Mouse (Mus musculus): ENCODE measurements around the gene Dnah11. TPM values are rescaled to one million over a fixed set of nuclear protein-coding genes. Genes with fewer than 3 reads are reported as not detected.

The Dnah11 gene
- polyA plus RNA-seq, 1 experiment from 2014 or later, result 0.74 TPM

DNA sequence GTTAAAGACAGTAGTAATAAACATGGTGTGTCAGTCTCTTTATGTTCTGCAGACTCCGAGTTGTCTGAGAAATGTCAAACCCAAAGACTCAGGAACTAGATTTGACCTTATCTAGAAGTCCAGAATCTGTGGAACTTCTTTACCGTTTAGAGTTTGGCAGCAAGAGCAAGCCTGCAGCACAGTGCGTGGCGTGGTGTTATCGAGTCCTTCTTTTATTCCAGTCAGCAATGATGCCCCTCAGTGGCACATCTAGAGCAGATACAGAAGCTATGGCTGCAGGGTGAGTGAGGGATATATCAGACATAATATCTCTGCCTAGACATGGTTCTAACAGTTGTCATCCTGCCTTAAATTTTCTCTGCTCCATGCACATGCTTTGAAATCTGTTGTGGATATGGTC, 336.2 kb downstream of the Dnah11 start:
- ATAC-seq (ENCODE audit: low FRiP score) (no peak), DNase-seq (ENCODE audit: low spot score) (no peak)
- H3K4me2 ChIP-seq (replicated peaks), result no peak overlapping the region
- 90% methylated on average over 5 of the region's 5 CpGs for WGBS
- no peaks in the 10 kb centered on the region for H3K9me3 ChIP-seq (ENCODE audit: control insufficient read depth, low read length)
- H3K4me3 ChIP-seq (replicated peaks; ENCODE audit: low read length), result no peak overlapping the region
- no peaks in the 10 kb centered on the region for H3K36me3 ChIP-seq (replicated peaks; ENCODE audit: control insufficient read depth, insufficient read depth)
- no peaks in the 10 kb centered on the region for H3K27me3 ChIP-seq (ENCODE audit: control insufficient read depth, insufficient read depth, low read length)
- no peak overlapping the region for H3K27ac ChIP-seq
- H3K4me1 ChIP-seq (replicated peaks; ENCODE audit: control insufficient read depth, insufficient read depth, low read length), result no peaks in the 10 kb centered on the region
- no peak overlapping the region for H3K9ac ChIP-seq

DNA sequence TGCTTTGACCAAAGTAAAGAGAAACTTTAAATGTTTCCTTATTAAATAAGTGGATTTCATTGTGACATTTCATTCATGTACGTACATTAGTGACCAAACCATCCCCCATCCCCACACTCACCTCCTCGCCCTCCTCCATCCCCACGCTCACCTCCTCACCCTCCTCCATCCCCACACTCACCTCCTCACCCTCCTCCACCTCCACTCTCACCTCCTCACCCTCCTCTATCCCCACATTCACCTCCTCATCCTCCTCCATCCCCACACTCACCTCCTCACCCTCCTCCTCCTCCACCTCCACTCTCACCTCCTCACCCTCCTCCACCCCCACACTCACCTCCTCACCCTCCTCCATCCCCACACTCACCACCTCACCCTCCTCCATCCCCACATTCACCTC, 337.6 kb downstream of the Dnah11 start:
- H3K9me3 ChIP-seq (ENCODE audit: control insufficient read depth, low read length), result no peaks in the 10 kb centered on the region
- H3K4me3 ChIP-seq (replicated peaks; ENCODE audit: low read length), result no peak overlapping the region
- no peak overlapping the region for H3K9ac ChIP-seq
- no peak overlapping the region for H3K27ac ChIP-seq
- H3K27me3 ChIP-seq (ENCODE audit: control insufficient read depth, insufficient read depth, low read length), result no peaks in the 10 kb centered on the region
- no peak for DNase-seq (ENCODE audit: low spot score)
- H3K4me2 ChIP-seq (replicated peaks), result no peak overlapping the region
- H3K36me3 ChIP-seq (replicated peaks; ENCODE audit: control insufficient read depth, insufficient read depth), result no peaks in the 10 kb centered on the region
- no peak for ATAC-seq (ENCODE audit: low FRiP score)
- WGBS, result 69% methylated on average over 3 of the region's 3 CpGs
- no peaks in the 10 kb centered on the region for H3K4me1 ChIP-seq (replicated peaks; ENCODE audit: control insufficient read depth, insufficient read depth, low read length)

DNA sequence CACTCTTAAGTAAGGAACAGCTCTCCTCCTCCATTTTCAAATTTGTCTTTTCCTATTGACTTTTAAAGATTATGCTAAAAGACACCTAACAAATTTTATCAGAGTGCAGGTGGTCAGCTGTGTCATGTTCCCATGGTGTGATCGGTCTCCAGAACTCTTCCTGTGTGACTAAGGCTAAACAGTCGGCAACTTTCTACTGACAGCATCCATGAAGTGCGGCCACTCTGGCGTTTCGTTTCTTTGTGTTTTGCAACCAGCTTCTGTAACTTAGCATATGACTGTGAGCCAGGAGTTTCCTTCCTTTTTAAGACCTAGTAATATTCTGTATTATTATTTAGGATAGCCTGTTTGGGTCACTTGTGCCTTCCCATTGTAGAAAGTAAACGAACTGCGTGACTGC, 338.0 kb downstream of the Dnah11 start:
- 76% methylated on average over 7 of the region's 7 CpGs for WGBS
- Histone ChIP-seq H3K9me3 (ENCODE audit: control insufficient read depth, low read length) (no peaks in the 10 kb centered on the region), H3K27ac (no peak overlapping the region), H3K4me1 (replicated peaks; ENCODE audit: control insufficient read depth, insufficient read depth, low read length) (no peaks in the 10 kb centered on the region), H3K4me2 (replicated peaks) (no peak overlapping the region), H3K36me3 (replicated peaks; ENCODE audit: control insufficient read depth, insufficient read depth) (no peaks in the 10 kb centered on the region), H3K4me3 (replicated peaks; ENCODE audit: low read length) (no peak overlapping the region), H3K27me3 (ENCODE audit: control insufficient read depth, insufficient read depth, low read length) (no peaks in the 10 kb centered on the region), H3K9ac (no peak overlapping the region)
- no peak for DNase-seq (ENCODE audit: low spot score)
- ATAC-seq (ENCODE audit: low FRiP score), result no peak

DNA sequence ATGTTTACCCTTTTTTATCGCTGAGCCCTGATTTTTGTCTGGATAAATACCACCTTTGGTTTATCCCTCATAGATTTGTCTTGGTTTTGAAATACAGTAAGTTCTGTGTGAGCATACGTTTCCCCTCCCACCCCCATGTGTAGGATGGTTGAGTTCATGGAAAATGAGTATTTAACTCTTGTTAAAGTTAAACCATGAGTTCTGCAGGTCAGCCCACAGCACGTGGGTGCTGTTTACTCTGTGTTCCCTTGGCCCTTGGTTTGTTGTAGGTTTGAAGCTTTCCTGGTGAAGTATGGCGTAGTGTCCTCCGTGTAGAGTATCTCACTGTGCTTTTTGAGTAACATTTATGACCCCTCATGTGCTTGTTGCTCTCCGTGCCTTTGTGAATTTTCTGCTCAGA, 341.0 kb downstream of the Dnah11 start:
- ATAC-seq (ENCODE audit: low FRiP score), result no peak
- H3K36me3 ChIP-seq (replicated peaks; ENCODE audit: control insufficient read depth, insufficient read depth), result no peaks in the 10 kb centered on the region

DNA sequence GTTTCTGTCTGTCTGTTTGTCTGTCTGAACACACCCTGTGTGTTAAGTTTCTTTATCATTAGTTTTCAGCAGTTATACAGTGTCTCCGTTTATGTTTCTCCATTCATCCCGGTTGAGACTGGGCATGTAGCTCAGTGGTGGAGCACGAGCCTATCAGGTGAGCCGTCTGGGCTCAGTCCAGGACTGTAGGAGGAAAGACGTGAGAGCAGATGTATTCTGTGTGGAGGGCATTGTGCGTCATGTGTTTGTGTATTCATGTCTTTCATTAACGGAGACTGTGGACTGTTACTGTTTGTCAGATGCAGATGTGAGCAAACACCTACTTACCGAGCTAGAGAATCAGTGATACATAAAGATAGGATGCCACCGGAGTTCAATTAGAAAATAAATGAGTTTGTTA, 341.8 kb downstream of the Dnah11 start:
- no peaks in the 10 kb centered on the region for H3K4me1 ChIP-seq (replicated peaks; ENCODE audit: control insufficient read depth, insufficient read depth, low read length)
- H3K36me3 ChIP-seq (replicated peaks; ENCODE audit: control insufficient read depth, insufficient read depth), result no peaks in the 10 kb centered on the region
- H3K9ac ChIP-seq, result no peak overlapping the region
- WGBS, result 71% methylated on average over 9 of the region's 9 CpGs
- no peaks in the 10 kb centered on the region for H3K27me3 ChIP-seq (ENCODE audit: control insufficient read depth, insufficient read depth, low read length)
- no peaks in the 10 kb centered on the region for H3K9me3 ChIP-seq (ENCODE audit: control insufficient read depth, low read length)
- DNase-seq (ENCODE audit: low spot score) (no peak), ATAC-seq (ENCODE audit: low FRiP score) (no peak)
- H3K27ac ChIP-seq, result no peak overlapping the region
- no peak overlapping the region for H3K4me3 ChIP-seq (replicated peaks; ENCODE audit: low read length)
- H3K4me2 ChIP-seq (replicated peaks), result no peak overlapping the region

More for the DNA sequence above, 341.0 kb downstream of the Dnah11 start:
- no peaks in the 10 kb centered on the region for H3K27me3 ChIP-seq (ENCODE audit: control insufficient read depth, insufficient read depth, low read length)
- H3K27ac ChIP-seq, result no peak overlapping the region
- H3K9me3 ChIP-seq (ENCODE audit: control insufficient read depth, low read length), result no peaks in the 10 kb centered on the region
- 96% methylated on average over 6 of the region's 6 CpGs for WGBS
- no peak overlapping the region for H3K4me3 ChIP-seq (replicated peaks; ENCODE audit: low read length)
- DNase-seq (ENCODE audit: low spot score), result no peak
- no peaks in the 10 kb centered on the region for H3K4me1 ChIP-seq (replicated peaks; ENCODE audit: control insufficient read depth, insufficient read depth, low read length)
- no peak overlapping the region for H3K9ac ChIP-seq
- no peak overlapping the region for H3K4me2 ChIP-seq (replicated peaks)

DNA sequence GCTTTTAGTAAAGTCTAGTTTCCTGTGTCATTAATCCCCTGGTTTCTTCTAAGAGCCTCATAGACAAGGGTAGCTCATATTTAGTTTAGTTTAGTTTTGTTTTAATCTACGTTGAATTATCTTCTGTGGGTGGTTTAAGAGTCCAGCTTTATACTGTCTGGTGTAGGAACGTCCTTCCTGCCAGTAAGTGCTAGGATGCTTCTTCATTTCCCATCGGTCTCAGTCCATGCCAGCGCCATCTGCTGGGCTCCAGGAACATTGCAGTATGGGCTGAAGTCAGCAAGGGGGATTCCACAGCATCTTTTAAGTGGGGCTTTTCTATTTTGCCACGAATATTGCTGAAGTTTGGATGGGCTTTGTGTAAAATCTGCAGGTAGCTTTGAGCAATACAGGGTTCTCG, 345.5 kb downstream of the Dnah11 start:
- no peak overlapping the region for H3K4me2 ChIP-seq (replicated peaks)
- H3K9me3 ChIP-seq (ENCODE audit: control insufficient read depth, low read length), result no peaks in the 10 kb centered on the region
- ATAC-seq (ENCODE audit: low FRiP score) (peak; percentile 48; the same call in 1 of the 2 replicates), DNase-seq (ENCODE audit: low spot score) (peak; percentile 80)
- H3K9ac ChIP-seq, result no peak overlapping the region
- H3K27me3 ChIP-seq (ENCODE audit: control insufficient read depth, insufficient read depth, low read length), result no peaks in the 10 kb centered on the region
- H3K4me1 ChIP-seq (replicated peaks; ENCODE audit: control insufficient read depth, insufficient read depth, low read length), result no peaks in the 10 kb centered on the region
- no peak overlapping the region for H3K27ac ChIP-seq
- H3K4me3 ChIP-seq (replicated peaks; ENCODE audit: low read length), result no peak overlapping the region
- H3K36me3 ChIP-seq (replicated peaks; ENCODE audit: control insufficient read depth, insufficient read depth), result no peaks in the 10 kb centered on the region
- 24% methylated on average over 6 of the region's 6 CpGs for WGBS

DNA sequence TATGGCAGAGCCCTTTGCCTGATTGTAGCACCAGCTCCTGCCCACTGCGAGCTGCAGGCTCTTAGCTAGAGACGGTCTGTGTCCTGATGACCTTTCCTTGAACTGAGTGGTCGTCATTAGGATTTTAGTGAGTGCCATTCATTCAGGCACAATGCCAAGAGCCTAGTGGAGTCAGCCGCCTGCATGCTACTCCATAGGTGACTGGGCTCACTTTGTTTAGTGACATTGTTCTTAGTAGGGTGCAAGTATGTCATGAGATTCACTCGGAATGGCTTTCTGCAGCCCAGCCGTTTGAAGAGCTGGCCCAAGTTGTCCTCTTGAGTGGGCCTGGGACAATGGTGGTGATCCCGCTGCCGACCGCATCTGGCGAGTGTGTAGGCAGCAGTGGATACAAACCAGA, 348.4 kb downstream of the Dnah11 start:
- no peak overlapping the region for H3K9ac ChIP-seq
- no peak overlapping the region for H3K27ac ChIP-seq
- no peaks in the 10 kb centered on the region for H3K9me3 ChIP-seq (ENCODE audit: control insufficient read depth, low read length)
- no peaks in the 10 kb centered on the region for H3K36me3 ChIP-seq (replicated peaks; ENCODE audit: control insufficient read depth, insufficient read depth)
- H3K4me3 ChIP-seq (replicated peaks; ENCODE audit: low read length), result no peak overlapping the region
- H3K4me1 ChIP-seq (replicated peaks; ENCODE audit: control insufficient read depth, insufficient read depth, low read length), result no peaks in the 10 kb centered on the region
- ATAC-seq (ENCODE audit: low FRiP score) (no peak), DNase-seq (ENCODE audit: low spot score) (no peak)
- H3K4me2 ChIP-seq (replicated peaks), result no peak overlapping the region
- WGBS, result 20% methylated on average over 10 of the region's 10 CpGs
- H3K27me3 ChIP-seq (ENCODE audit: control insufficient read depth, insufficient read depth, low read length), result no peaks in the 10 kb centered on the region

DNA sequence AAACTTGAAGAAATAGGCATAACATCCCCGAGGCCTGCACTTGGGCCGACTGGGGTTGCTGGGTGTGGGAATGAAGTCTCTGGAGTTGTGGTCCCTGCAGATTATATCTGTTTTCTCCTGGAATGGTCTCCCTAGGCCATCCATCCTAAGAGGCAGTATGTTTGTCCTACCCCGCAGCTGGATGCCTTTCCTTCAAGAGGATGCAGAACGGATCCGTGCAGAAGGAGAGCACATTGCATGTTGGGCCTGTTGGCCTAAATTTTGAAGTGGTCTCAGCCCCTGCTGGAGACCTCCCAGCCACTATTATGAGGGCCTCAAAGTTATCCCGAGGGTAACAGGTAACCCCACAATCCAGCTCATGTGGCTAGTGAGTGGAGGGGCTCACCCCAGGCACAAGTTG, 350.2 kb downstream of the Dnah11 start:
- Histone ChIP-seq H3K4me1 (replicated peaks; ENCODE audit: control insufficient read depth, insufficient read depth, low read length) (no peaks in the 10 kb centered on the region), H3K9me3 (ENCODE audit: control insufficient read depth, low read length) (no peaks in the 10 kb centered on the region), H3K27ac (no peak overlapping the region), H3K36me3 (replicated peaks; ENCODE audit: control insufficient read depth, insufficient read depth) (no peaks in the 10 kb centered on the region), H3K4me2 (replicated peaks) (no peak overlapping the region), H3K27me3 (ENCODE audit: control insufficient read depth, insufficient read depth, low read length) (peaks cover 4% of the 10 kb centered on the region; the same call in 1 of the 2 replicates), H3K4me3 (replicated peaks; ENCODE audit: low read length) (no peak overlapping the region), H3K9ac (no peak overlapping the region)
- 96% methylated on average over 6 of the region's 6 CpGs for WGBS
- DNase-seq (ENCODE audit: low spot score) (no peak), ATAC-seq (ENCODE audit: low FRiP score) (no peak)

DNA sequence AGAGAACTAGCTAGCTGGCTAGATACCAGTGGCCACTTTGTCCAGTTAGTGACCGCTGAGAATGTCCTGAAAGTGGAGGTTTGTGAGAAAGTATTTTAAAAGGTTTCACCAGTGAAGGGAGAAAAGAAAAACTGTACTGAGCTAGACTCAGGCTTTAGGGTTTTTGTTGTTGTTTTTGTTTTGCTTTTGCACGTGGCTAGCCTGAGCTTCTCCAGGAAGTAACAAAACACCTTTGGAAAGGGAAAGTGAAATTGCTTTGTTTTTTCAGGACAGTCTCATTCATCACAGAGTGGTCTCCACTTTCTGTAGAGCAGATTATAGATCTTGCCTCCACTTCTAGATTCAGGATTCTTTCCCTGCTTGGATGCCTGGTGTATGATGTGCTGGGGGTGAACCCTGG, 353.9 kb downstream of the Dnah11 start:
- Histone ChIP-seq H3K4me3 (replicated peaks; ENCODE audit: low read length) (no peak overlapping the region), H3K27ac (no peak overlapping the region), H3K27me3 (ENCODE audit: control insufficient read depth, insufficient read depth, low read length) (peaks cover 9% of the 10 kb centered on the region), H3K36me3 (replicated peaks; ENCODE audit: control insufficient read depth, insufficient read depth) (no peaks in the 10 kb centered on the region), H3K4me2 (replicated peaks) (no peak overlapping the region), H3K4me1 (replicated peaks; ENCODE audit: control insufficient read depth, insufficient read depth, low read length) (no peaks in the 10 kb centered on the region), H3K9ac (no peak overlapping the region), H3K9me3 (ENCODE audit: control insufficient read depth, low read length) (no peaks in the 10 kb centered on the region)
- no peak for DNase-seq (ENCODE audit: low spot score)
- WGBS, result 26% methylated on average over 2 of the region's 2 CpGs
- ATAC-seq (ENCODE audit: low FRiP score), result no peak

DNA sequence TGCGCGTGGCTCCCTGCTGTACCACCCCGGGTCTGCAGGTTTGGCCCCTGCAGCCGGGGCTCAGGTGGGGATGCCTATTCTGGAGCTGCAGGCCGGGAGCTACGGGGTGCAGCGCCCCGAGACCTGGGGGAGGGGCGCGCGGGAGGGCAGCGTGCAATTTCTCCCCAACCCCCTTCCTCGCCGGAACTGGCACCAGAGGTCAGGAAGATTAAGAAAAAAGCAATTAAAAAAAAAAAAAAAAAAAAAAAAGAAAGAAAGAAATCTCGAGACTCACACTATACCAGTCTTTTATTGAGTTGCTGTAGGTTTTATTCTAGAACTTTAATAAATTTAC, 354.8 kb downstream of the Dnah11 start:
- peak overlapping the region; percentile 77 for H3K9ac ChIP-seq
- no peaks in the 10 kb centered on the region for H3K4me1 ChIP-seq (replicated peaks; ENCODE audit: control insufficient read depth, insufficient read depth, low read length)
- H3K9me3 ChIP-seq (ENCODE audit: control insufficient read depth, low read length), result no peaks in the 10 kb centered on the region
- under 1% methylated on average over 15 of the region's 15 CpGs for WGBS
- H3K27ac ChIP-seq, result no peak overlapping the region
- peak overlapping the region; percentile 61 for H3K4me3 ChIP-seq (replicated peaks; ENCODE audit: low read length)
- no peak for ATAC-seq (ENCODE audit: low FRiP score)
- DNase-seq (ENCODE audit: low spot score), result no peak
- no peaks in the 10 kb centered on the region for H3K36me3 ChIP-seq (replicated peaks; ENCODE audit: control insufficient read depth, insufficient read depth)
- H3K4me2 ChIP-seq (replicated peaks), result peak overlapping the region; percentile 99
- peaks cover 9% of the 10 kb centered on the region for H3K27me3 ChIP-seq (ENCODE audit: control insufficient read depth, insufficient read depth, low read length)

All from hindbrain, embryonic 14.5 days (tissue).